Mouse (Mus musculus) left cerebral cortex, adult 9 months (tissue): ENCODE results near the gene Evx2.

Experiments
- DNase-seq, 2 experiments: peaks; one replicate each; pipeline ENCODE4 v3.0.0; 2022; ENCODE audit warnings: low spot score in 2 of 2

Gene Evx2

GRCm38 (mm10) chr2:74695813-74696430 lies 36.6 kb upstream of the Evx2 start:
- DNase-seq, result no peak

GRCm38 (mm10) chr2:74695383-74695782 lies 36.0 kb upstream of the Evx2 start:
- no peak for DNase-seq

GRCm38 (mm10) chr2:74694066-74694465 lies 34.7 kb upstream of the Evx2 start:
- no peak for DNase-seq

GRCm38 (mm10) chr2:74693432-74693827 lies 34.1 kb upstream of the Evx2 start:
- DNase-seq, result no peak

- DNase-seq, result no peak
Measured at GRCm38 (mm10) chr2:74692808-74693431, 33.6 kb upstream of the Evx2 start.

- DNase-seq, result no peak
Measured at GRCm38 (mm10) chr2:74691995-74692807, 32.8 kb upstream of the Evx2 start.

- no peak for DNase-seq
Measured at GRCm38 (mm10) chr2:74691022-74691951, 31.9 kb upstream of the Evx2 start, which contains the start of gene Hoxd10. Hoxd10 (plus strand) TSS chr2:74691924.

- DNase-seq, result no peak
Measured at GRCm38 (mm10) chr2:74690338-74690716, 31.0 kb upstream of the Evx2 start.

GRCm38 (mm10) chr2:74689574-74690337 lies 30.4 kb upstream of the Evx2 start:
- DNase-seq, result no peak

GRCm38 (mm10) chr2:74688795-74689573 lies 29.6 kb upstream of the Evx2 start:
- no peak for DNase-seq

GRCm38 (mm10) chr2:74687698-74688555 lies 28.6 kb upstream of the Evx2 start:
- DNase-seq, result no peak

- no peak for DNase-seq
Measured at GRCm38 (mm10) chr2:74686988-74687697, 27.8 kb upstream of the Evx2 start.

- peak in 1 of 2 experiments; percentile 58 for DNase-seq
Measured at GRCm38 (mm10) chr2:74686301-74686987, 27.1 kb upstream of the Evx2 start.

GRCm38 (mm10) chr2:74685059-74685603 lies 25.8 kb upstream of the Evx2 start:
- DNase-seq, result no peak

GRCm38 (mm10) chr2:74684106-74684505 lies 24.7 kb upstream of the Evx2 start:
- no peak for DNase-seq

- DNase-seq, result no peak
Measured at GRCm38 (mm10) chr2:74683471-74683951, 24.2 kb upstream of the Evx2 start.

- no peak for DNase-seq
Measured at GRCm38 (mm10) chr2:74682796-74683195, 23.4 kb upstream of the Evx2 start.
